Mouse (Mus musculus): ENCODE results near the gene Tulp2.

DNA sequence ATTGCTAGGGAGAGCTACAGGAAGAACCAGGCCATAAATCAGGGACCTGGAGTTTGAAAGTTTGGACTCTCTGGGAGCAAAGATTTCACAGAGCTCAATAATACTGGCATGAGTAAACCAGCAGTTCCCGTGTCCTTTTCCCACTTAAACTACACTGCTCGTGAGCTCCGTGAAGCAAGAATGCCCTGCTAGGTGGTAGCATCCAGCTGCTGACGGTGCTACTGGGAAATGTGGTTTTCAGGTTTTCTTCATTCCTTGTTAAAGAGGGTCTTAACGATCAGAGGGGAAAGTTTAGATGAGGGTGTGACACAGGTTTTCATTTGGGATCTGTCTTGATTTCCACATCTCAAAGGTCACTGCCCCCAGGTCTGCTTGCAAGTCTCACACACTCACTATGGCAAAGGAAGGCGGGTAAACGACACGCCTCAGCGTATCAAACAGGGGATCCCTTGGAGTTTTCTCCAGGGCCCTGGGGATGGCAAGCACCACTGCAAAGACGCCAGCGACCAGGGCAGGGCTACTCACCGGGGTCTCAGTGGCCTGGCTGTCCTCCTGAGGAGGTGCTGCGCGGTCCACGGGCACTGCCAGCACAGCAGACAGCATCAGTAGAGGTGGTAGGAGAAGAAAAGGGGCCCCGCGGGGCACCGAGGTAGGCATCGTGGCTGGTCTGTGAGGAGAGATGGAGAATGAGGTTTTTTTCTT is 27.7 kb downstream of the Tulp2 start:
- TF ChIP-seq CTCF (conservative IDR thresholded peaks at IDR 0.05; ENCODE audit: insufficient read depth, insufficient read length, low read depth, low read length) (no peak), POLR2A (IDR thresholded peaks at IDR 0.05; ENCODE audit: low read depth, low read length) (no peak)
